Mouse (Mus musculus): Measurements from ENCODE around the gene Klhl41. TPM values are rescaled to one million over a fixed set of nuclear protein-coding genes. Genes with fewer than 3 reads are reported as not detected.

The Klhl41 gene
- total RNA-seq, 2 experiments from 2014 or later = 86.3 to 87.5 TPM

- no peak for DNase-seq
Measured at GRCm38 (mm10) chr2:69683036-69683805, 13.3 kb downstream of the Klhl41 start.

GRCm38 (mm10) chr2:69684488-69684887 lies 14.6 kb downstream of the Klhl41 start:
- DNase-seq = no peak

DNA sequence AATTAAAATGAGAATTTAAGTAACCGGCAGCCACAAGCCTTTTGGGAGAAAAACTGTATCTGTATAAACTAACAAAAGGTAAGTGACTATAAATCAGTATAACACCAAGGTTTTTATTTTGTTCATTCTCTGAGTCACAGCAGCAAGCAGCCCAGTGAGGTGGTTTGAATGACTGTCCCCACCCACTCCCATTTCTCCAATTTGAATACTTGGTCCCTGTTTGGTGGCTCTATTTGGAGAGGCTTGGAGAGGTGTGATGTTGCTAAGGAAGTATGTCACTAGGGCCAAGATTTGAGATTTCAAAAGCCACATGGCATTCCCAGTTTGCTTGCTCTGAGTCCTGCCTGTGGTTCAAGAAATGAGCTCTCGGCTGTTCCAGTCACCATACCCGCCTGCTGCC lies 20.3 kb downstream of the Klhl41 start:
- no peak for DNase-seq

GRCm38 (mm10) chr2:69690843-69691242 lies 20.9 kb downstream of the Klhl41 start:
- DNase-seq = no peak

GRCm38 (mm10) chr2:69693501-69693900 lies 23.6 kb downstream of the Klhl41 start:
- DNase-seq = no peak

DNA sequence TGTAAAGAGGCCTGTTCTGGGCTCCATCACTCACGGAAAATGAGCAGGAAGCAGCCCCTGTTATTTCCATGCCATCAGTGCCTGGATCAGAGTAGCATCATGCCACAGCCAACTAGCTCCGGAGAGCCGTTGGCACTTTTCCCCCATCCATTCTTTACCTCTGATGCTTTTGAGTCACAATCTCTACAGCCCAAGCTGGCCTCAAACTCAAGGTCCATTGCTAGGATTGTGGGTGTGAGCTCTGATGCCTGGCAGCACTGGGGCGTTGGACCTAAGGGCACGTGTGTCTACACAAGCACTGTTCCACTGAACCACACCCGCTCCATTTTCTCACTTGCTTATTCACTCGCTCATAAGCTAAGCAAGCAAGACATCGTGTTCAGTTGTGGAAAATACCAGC lies 30.5 kb downstream of the Klhl41 start:
- DNase-seq = no peak

- no peak for DNase-seq
Measured at GRCm38 (mm10) chr2:69712171-69712570, 42.3 kb downstream of the Klhl41 start.

- DNase-seq = peak; percentile 85
Measured at GRCm38 (mm10) chr2:69712981-69713625, 43.2 kb downstream of the Klhl41 start, which contains the start of gene Fastkd1. Gene Fastkd1, minus strand, starts transcription at chr2:69713516.

DNA sequence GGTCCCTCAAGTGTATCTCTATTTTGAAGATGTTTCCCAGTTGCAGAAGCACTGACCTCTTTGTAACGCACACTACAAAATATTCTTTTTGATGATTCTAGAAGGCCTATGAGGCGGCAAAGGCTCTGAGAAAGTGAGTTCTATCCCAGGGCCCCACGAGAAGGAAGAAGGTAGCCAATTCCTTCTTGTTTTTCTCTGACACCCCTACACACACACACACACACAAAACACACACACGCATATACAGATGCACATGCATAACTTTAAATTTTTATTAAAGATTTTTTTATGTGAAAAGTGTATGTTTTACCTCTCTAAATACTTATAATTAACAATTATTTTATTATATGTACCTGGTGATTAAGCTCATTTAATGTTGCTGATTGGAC lies 43.7 kb downstream of the Klhl41 start:
- no peak for DNase-seq

- no peak for DNase-seq
Measured at GRCm38 (mm10) chr2:69714126-69714525, 44.2 kb downstream of the Klhl41 start.

DNA sequence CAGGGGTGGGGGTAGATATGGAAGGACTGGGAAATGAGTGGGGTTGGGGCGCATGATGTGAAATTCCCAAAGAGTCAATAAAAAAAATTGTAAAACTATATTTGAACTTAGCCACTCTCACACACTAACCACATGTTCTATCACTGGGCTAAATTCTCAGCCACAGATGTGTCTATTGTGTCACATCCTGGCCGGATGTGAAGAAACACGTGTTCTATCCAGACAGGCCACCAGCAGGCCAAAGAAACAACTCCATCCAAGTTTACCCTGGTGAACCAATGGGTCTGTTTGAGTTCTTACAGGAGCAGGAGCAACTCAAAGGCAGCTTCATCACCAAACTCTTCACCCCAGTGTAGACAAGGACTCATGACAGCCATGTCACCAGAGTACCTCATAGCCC lies 46.6 kb downstream of the Klhl41 start:
- no peak for DNase-seq

DNA sequence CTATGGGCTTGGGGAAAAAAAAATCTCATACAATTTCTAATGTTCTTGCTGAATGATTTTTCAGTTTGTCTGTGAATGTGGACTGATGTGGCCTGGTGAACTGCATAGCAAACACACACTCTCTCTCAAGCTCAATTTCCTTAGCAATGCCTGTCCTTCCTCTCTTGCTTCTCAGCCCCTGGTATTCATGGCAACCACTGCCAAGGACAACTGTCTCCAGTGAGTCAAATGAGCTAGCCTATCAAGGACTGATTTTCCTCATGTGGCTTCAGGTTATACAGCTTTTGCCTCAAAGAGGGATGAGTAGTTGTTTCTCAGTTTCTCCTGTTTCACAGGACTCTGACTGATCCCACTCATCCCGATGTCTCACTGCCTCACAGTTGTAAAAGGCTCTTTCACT lies 49.2 kb downstream of the Klhl41 start:
- no peak for DNase-seq

GRCm38 (mm10) chr2:69722273-69722649 lies 52.3 kb downstream of the Klhl41 start, which contains the start of gene Ppig:
Gene Ppig, plus strand, starts transcription at chr2:69722545.
- DNase-seq = no peak

DNA sequence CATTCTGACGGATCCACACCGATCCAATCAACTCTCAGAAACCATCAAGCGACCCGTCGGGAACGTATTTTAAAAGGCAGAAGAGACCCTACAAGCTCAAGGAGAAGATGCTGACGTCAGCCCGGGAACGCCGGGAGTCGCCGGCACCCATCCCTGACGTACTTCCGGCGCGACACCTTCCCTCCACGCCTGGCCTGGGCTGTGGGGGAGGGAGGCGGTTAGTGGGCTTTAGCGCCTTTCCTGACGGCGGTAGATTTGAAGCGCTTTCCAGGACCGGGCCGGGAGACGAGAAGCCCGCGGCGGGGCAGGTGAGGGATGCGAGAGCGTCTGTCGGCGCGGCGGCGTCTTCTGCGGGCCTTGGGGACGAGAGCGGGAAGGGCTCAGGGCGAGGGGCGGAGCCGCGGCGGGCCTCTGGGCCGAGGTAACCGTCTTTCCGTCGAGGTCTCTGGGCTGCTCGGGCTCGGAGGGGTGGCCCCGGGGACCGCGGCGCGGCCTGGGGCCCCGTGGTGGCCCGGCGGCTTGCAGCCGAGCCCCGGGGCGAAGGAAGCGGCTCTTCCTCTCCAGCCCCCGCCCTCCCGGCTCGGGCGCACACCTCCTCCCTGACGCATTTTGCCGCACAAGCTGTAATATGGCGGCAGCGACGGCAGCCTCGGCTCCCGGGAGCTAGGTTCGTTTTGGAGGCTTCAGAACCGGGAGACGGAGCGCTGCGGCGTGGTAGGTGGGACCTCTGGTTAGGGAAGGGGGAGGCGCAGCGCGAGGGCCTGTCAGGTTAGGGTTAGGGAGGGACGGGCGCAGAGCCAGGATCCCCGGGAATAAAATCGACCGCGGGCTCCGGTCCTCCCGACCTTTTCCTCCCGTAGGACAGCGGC lies 53.0 kb downstream of the Klhl41 start:
- peak; percentile 93 for DNase-seq

- no peak for DNase-seq
Measured at GRCm38 (mm10) chr2:69723519-69723825, 53.6 kb downstream of the Klhl41 start.

Other genes with a start within 250 kb of the Klhl41 start
- 1 to 10 TPM; 1.2 TPM for gene Lrp2, start 84.1 kb upstream of the Klhl41 start, total RNA-seq (2021)
- 1 to 10 TPM; 4.2 to 5.6 TPM for gene Bbs5, start 22.9 kb upstream of the Klhl41 start, total RNA-seq (2021)
- 10 to 100 TPM; 26.8 to 28.2 TPM for gene Fastkd1, start 43.4 kb downstream of the Klhl41 start, total RNA-seq (2021)
- gene Ppig, start 52.4 kb downstream of the Klhl41 start, total RNA-seq (2021) = 10 to 100 TPM; 56.7 to 59.9 TPM
- under 1 TPM; 0.43 to 0.99 TPM for gene Ccdc173, start 119.5 kb downstream of the Klhl41 start, total RNA-seq (2021)
- 10 to 100 TPM; 12.2 to 15.3 TPM for gene Phospho2, start 119.5 kb downstream of the Klhl41 start, total RNA-seq (2021)
- gene Klhl23, start 151.8 kb downstream of the Klhl41 start, total RNA-seq (2021) = 10 to 100 TPM; 56.7 to 62.7 TPM
- 100 to 1,000 TPM; 112 to 114 TPM for gene Ssb, start 191.4 kb downstream of the Klhl41 start, total RNA-seq (2021)
- gene Mettl5, start 215.5 kb downstream of the Klhl41 start, total RNA-seq (2021) = 10 to 100 TPM; 21.6 to 22.1 TPM
- gene Ubr3, start 227.1 kb downstream of the Klhl41 start, total RNA-seq (2021) = 10 to 100 TPM; 87.2 to 88.7 TPM